Mouse (Mus musculus) gonadal fat pad, adult 2 months (tissue): ENCODE results near the gene Olfr209. TPM values are rescaled to one million over a fixed set of nuclear protein-coding genes. Genes with fewer than 3 reads are reported as not detected.
A peak's percentile ranks its signal among the peaks of the same experiment; 100 is the strongest.
"Not testable (repeated sequence)": the region's sequence is repeated elsewhere in the genome, so short reads cannot be mapped to it uniquely, and the experiment has no call there.

Source experiments
- DNase-seq: peaks from one replicate; pipeline ENCODE4 v3.0.0-alpha.2; 2012; ENCODE audit warnings: low read depth
- polyA plus RNA-seq: library from polyadenylated mRNA; depleted of rRNA; stranded (reverse); fragments of >200 nt; gene quantifications from 2 replicates; pipeline ENCODE4 v1.2.3, GENCODE M21; 2012; rRNA removed

Olfr209 gene
- not detected in 2 replicates for polyA plus RNA-seq

DNA sequence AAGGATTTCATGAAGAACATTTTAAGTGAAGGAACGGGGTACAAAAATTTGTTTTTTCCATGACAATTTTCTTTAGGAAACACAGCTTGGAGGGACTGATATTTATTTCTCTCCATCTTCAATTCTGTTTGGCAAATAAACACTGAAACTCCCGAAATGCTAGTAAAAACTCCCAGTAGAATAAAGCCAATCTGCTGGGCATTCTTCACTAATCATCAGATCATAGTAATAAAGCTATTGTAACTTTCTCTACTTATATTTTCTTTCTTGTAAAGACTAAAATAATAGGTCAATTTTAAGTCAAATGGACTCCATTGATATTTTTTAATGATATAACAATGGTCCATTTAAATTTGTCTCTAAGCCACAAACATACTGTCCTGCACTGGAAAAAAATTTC, at the start of gene Olfr209:
Gene Olfr209, minus strand, starts transcription at position 101 of the 400 bp plus-strand sequence.
- no peak for DNase-seq

- DNase-seq, result no peak
These were observed 49.7 kb upstream of the Olfr209 start for GRCm38 (mm10) chr16:59413475-59413874.

DNA sequence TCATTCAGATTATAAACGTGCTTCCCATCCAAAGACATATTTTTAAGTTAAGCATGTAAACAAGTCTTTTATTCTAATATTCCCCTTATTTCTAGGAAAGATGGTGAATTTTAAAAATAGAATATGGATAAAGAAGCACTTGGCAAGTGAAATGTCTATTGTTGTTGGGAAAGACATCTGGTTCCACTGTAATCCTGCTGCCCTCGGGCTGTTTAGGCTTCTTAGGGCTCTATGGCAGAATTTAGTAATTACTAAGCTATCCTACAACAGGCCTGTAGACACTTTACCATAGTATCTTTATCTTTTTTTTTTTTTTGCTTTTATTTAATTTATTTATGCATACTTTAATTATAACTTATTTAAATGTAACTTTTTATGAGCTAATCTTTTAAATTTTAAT, 46.0 kb upstream of the Olfr209 start:
- DNase-seq, result peak; percentile 38

GRCm38 (mm10) chr16:59409341-59409748, 45.6 kb upstream of the Olfr209 start:
- peak; percentile 45 for DNase-seq

- DNase-seq, result no peak
These were observed 43.2 kb upstream of the Olfr209 start, which contains the start of gene Gabrr3 for GRCm38 (mm10) chr16:59407032-59407431. Gene Gabrr3 (plus strand): TSS chr16:59407332.

DNA sequence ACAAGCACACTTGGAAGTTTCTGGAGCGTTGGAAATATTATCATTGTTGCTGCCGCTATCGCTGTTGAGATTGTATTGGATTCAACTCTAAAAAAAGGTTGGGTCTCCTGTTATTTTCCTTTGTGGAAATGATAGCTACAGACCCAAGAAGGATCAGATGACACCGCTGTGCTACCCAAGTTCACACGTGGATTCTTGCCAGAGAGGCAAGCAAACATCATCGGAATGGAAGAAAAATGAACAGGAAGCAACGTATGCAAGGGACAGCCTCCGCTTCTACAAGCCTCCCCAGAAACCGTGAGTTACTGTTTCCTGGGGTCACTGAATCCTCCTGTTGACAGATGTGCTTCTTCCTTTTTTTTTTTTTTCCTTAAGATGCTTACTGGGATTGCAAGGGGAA, 41.0 kb upstream of the Olfr209 start:
- DNase-seq, result no peak

GRCm38 (mm10) chr16:59403684-59404083, 39.9 kb upstream of the Olfr209 start:
- no peak for DNase-seq

DNA sequence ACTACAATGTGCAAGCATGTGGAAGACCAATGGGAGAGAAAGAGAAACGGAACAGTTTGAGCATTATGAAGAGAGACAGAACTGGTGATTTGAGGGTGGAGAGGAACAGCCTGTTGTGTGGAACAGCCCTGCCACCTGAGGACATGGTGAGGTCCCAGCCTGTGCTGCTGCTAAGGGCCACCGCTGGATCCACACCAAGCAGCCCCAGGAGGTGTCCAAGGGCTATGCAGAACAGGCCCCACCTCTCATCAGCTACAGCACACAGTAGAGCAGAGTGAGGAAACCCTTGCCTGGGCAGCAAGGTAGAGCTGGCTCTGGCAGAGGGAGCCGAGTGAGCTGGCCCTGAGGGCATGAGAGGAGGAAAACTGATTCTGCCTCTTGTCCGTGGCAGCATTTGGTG, 38.2 kb upstream of the Olfr209 start:
- no peak for DNase-seq

DNA sequence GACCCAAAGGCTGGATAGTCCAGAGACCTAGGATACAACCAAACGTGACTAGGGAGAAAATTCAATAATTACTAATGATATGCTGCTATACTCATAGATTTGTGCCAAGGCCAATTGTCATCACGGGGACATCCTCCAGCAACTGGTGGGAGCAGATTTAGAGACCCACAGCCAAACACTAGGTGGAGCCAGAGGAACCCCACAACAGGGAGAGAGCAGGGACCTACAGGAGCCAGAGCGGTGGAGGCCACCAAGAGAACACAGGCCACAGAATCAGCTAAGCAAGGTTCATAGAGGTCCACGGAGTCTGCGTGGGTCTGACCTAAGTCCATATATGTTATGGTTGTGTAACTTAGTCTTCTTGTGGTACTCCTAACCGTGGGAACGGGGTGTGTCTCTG, 37.3 kb upstream of the Olfr209 start:
- no peak for DNase-seq

GRCm38 (mm10) chr16:59393300-59393699, 29.5 kb upstream of the Olfr209 start:
- no peak for DNase-seq

DNA sequence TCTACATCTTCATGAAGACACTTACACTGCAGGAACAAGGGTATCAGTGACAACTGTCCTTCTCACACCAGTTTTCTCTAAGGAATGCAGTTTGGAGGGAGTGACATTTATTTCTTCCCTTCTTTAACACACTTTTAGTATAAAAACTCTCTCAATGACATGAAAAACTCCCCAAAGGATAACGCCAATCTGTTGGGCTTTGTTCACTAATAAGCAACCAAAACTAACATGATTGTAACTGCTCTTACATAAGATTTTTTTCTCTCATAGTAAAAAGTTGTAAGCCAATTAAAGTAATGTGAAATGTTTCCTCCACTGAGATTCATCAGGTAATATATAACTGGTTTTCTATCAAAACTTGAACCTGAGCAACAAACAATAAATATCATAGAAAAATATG, 14.6 kb downstream of the Olfr209 start, which contains the start of gene Olfr206:
Gene Olfr206, minus strand, starts transcription at position 101 of the 400 bp plus-strand sequence.
- no peak for DNase-seq

GRCm38 (mm10) chr16:59331038-59331437, 32.8 kb downstream of the Olfr209 start, which contains the start of gene Olfr205:
Gene Olfr205 (minus strand): TSS chr16:59331138.
- no peak for DNase-seq

DNA sequence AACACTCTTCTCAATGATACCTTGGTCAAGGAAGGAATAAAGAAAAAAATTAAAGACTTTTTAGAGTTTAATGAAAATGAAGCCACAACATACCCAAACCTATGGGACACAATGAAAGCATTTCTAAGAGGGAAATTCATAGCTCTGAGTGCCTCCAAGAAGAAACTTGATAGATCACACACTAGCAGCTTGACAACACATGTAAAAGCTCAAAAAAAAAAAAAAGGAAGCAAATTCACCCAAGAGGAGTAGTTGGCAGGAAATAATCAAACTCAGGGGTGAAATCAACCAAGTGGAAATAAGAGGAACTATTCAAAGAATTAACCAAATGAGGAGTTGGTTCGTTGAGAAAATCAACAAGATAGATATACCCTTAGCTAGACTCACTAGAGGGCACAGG, 40.5 kb downstream of the Olfr209 start:
- not testable (repeated sequence) for DNase-seq

GRCm38 (mm10) chr16:59318148-59318547, 45.6 kb downstream of the Olfr209 start, which contains the start of gene Olfr204:
Gene Olfr204 (minus strand): TSS chr16:59318248.
- no peak for DNase-seq

Other genes with a start within 250 kb of the Olfr209 start
- not detected in 2 replicates for gene Olfr194, start 242.9 kb downstream of the Olfr209 start, polyA plus RNA-seq
- not detected in 2 replicates for gene Olfr195, start 216.9 kb downstream of the Olfr209 start, polyA plus RNA-seq
- not detected in 2 replicates for gene Olfr196, start 193.5 kb downstream of the Olfr209 start, polyA plus RNA-seq
- gene Olfr198, start 160.5 kb downstream of the Olfr209 start, polyA plus RNA-seq, result not detected in 2 replicates
- gene Olfr199, start 144.2 kb downstream of the Olfr209 start, polyA plus RNA-seq, result not detected in 2 replicates
- gene Olfr201, start 91.4 kb downstream of the Olfr209 start, polyA plus RNA-seq, result not detected in 2 replicates
- not detected in 2 replicates for gene Olfr202, start 77.2 kb downstream of the Olfr209 start, polyA plus RNA-seq
- gene Olfr203, start 65.1 kb downstream of the Olfr209 start, polyA plus RNA-seq, result not detected in 2 replicates
- gene Olfr204, start 45.7 kb downstream of the Olfr209 start, polyA plus RNA-seq, result not detected in 2 replicates
- not detected in 2 replicates for gene Olfr205, start 32.9 kb downstream of the Olfr209 start, polyA plus RNA-seq
- gene Olfr206, start 14.7 kb downstream of the Olfr209 start, polyA plus RNA-seq, result not detected in 2 replicates
- gene Gabrr3, start 43.3 kb upstream of the Olfr209 start, polyA plus RNA-seq, result not detected in 2 replicates
- gene Riox2, start 107.8 kb upstream of the Olfr209 start, polyA plus RNA-seq, result 6.1 and 7.7 TPM in 2 replicates
- 6.9 and 7.2 TPM in 2 replicates for gene Crybg3, start 237.0 kb upstream of the Olfr209 start, polyA plus RNA-seq